Mouse (Mus musculus) ES-CJ7 (cell line): ENCODE measurements at regions not wholly inside any gene's neighbourhood (a gene's known extent, or its start where the extent isn't known, plus 50 kb on each side); places are given as distances from the start of the nearest gene placed in this dataset.

Experiments
- DNase-seq: peaks from one replicate; pipeline ENCODE4 v3.0.0; 2011; ENCODE audit warnings: low read depth, low spot score

- peak; percentile 90 for DNase-seq
Measured at GRCm38 (mm10) chr5:116789859-116790258, 198.2 kb upstream of the Srrm4 start.

GRCm38 (mm10) chr5:116776450-116776849 lies 184.8 kb upstream of the Srrm4 start:
- peak; percentile 72 for DNase-seq

GRCm38 (mm10) chr5:116766261-116766660 lies 174.6 kb upstream of the Srrm4 start:
- peak; percentile 77 for DNase-seq

GRCm38 (mm10) chr5:116761323-116761722 lies 169.7 kb upstream of the Srrm4 start:
- peak; percentile 26 for DNase-seq

GRCm38 (mm10) chr5:116758687-116759086 lies 167.1 kb upstream of the Srrm4 start:
- DNase-seq, result no peak

GRCm38 (mm10) chr5:116752941-116753340 lies 161.3 kb upstream of the Srrm4 start:
- no peak for DNase-seq

GRCm38 (mm10) chr5:116752096-116752495 lies 160.5 kb upstream of the Srrm4 start:
- no peak for DNase-seq

- no peak for DNase-seq
Measured at GRCm38 (mm10) chr5:116745776-116746175, 154.2 kb upstream of the Srrm4 start.

- peak; percentile 17 for DNase-seq
Measured at GRCm38 (mm10) chr5:116744389-116744788, 152.8 kb upstream of the Srrm4 start.

- no peak for DNase-seq
Measured at GRCm38 (mm10) chr5:116735622-116736021, 144.0 kb upstream of the Srrm4 start.

- peak; percentile 38 for DNase-seq
Measured at GRCm38 (mm10) chr5:116731509-116731908, 139.9 kb upstream of the Srrm4 start.

GRCm38 (mm10) chr5:116719200-116719599 lies 127.6 kb upstream of the Srrm4 start:
- no peak for DNase-seq

GRCm38 (mm10) chr5:116714256-116714655 lies 122.6 kb upstream of the Srrm4 start:
- peak; percentile 72 for DNase-seq

GRCm38 (mm10) chr5:116712056-116712455 lies 120.4 kb upstream of the Srrm4 start:
- no peak for DNase-seq

GRCm38 (mm10) chr5:116708505-116708904 lies 116.9 kb upstream of the Srrm4 start:
- peak; percentile 43 for DNase-seq

GRCm38 (mm10) chr5:116662466-116662865 lies 70.8 kb upstream of the Srrm4 start:
- DNase-seq, result no peak

- DNase-seq, result no peak
Measured at GRCm38 (mm10) chr5:116661851-116662250, 70.2 kb upstream of the Srrm4 start.

- DNase-seq, result no peak
Measured at GRCm38 (mm10) chr5:116654486-116655420, 63.1 kb upstream of the Srrm4 start.
